Mouse (Mus musculus) CH12.LX (cell line): ENCODE results near the gene Scrn1. TPM values are rescaled to one million over a fixed set of nuclear protein-coding genes. Genes with fewer than 3 reads are reported as not detected.

Source experiments
- DNase-seq: peaks from one replicate; pipeline ENCODE4 v3.0.0-alpha.2; 2013; ENCODE audit errors: extremely low read depth
- H3K27ac ChIP-seq: 2 replicates; pipeline ENCODE4 v1.5.1; 2012; ENCODE audit warnings: low read depth, mild to moderate bottlenecking, control low read depth, moderate library complexity; ENCODE audit not compliant: insufficient read depth
- H3K27me3 ChIP-seq: replicated peaks from 2 replicates; pipeline ENCODE3; 2012; ENCODE audit warnings: inconsistent platforms
- H3K36me3 ChIP-seq, 2 experiments: replicated peaks in 1 of 2; 2 replicates each; pipeline versions ENCODE3 to v1.6.1; 2012; ENCODE audit warnings: inconsistent platforms in 1 of 2, low read length in 1 of 2, mild to moderate bottlenecking in 1 of 2, mixed read lengths in 1 of 2, moderate library complexity in 1 of 2; ENCODE audit not compliant: control insufficient read depth in 1 of 2, insufficient read depth in 1 of 2
- H3K4me1 ChIP-seq, 2 experiments: 2 replicates each; pipeline ENCODE4 v1.6.1; 2012; ENCODE audit warnings: inconsistent platforms in 1 of 2, moderate library complexity in 1 of 2; ENCODE audit not compliant: insufficient read depth in 2 of 2, control insufficient read depth in 1 of 2
- H3K4me2 ChIP-seq: 2 replicates; pipeline ENCODE4 v1.6.1; 2012; ENCODE audit warnings: low read depth, mild to moderate bottlenecking, control low read depth; ENCODE audit not compliant: poor library complexity, insufficient read depth, severe bottlenecking
- H3K4me3 ChIP-seq, 3 experiments: fragments of 150-350 bp in 1 of 3; sonication (generic) in 1 of 3; replicated peaks in 1 of 3; 2 replicates each; pipeline versions ENCODE3 to v1.5.1; 2011 to 2012; ENCODE audit warnings: low read depth in 2 of 3, low read length in 2 of 3, mild to moderate bottlenecking in 2 of 3, moderate library complexity in 2 of 3, control low read depth in 1 of 3, improper control_type of control experiment in 1 of 3, inconsistent platforms in 1 of 3, mixed read lengths in 1 of 3; ENCODE audit not compliant: poor library complexity in 1 of 3
- H3K79me2 ChIP-seq: replicated peaks from 2 replicates; pipeline ENCODE4 v1.6.1; 2012; ENCODE audit warnings: mild to moderate bottlenecking, moderate library complexity; ENCODE audit not compliant: control insufficient read depth, poor library complexity, insufficient read depth, severe bottlenecking; ENCODE audit errors: extremely low read depth
- H3K9ac ChIP-seq: 2 replicates; pipeline ENCODE4 v1.6.1; 2012; ENCODE audit warnings: low read depth, mild to moderate bottlenecking, control low read depth, moderate library complexity; ENCODE audit not compliant: insufficient read depth
- H3K9me3 ChIP-seq: replicated peaks from 2 replicates; pipeline ENCODE3; 2012; ENCODE audit warnings: low read length, inconsistent platforms, mixed read lengths
- CHD1 ChIP-seq: IDR thresholded peaks from 2 replicates; pipeline ENCODE4 v1.6.1; 2012; ENCODE audit warnings: low read depth, low read length, improper control_type of control experiment, inconsistent platforms
- CTCF ChIP-seq, 2 experiments: IDR thresholded peaks in 1 of 2; conservative IDR thresholded peaks in 1 of 2; 2 replicates each; pipeline ENCODE4 v1.5.1; 2011 to 2012; ENCODE audit warnings: low read depth in 2 of 2, low read length in 2 of 2, improper control_type of control experiment in 1 of 2, inconsistent platforms in 1 of 2, mild to moderate bottlenecking in 1 of 2, moderate library complexity in 1 of 2
- ETS1 ChIP-seq: conservative IDR thresholded peaks from 2 replicates; pipeline ENCODE4 v1.6.1; 2012; ENCODE audit warnings: low read depth, mild to moderate bottlenecking, inconsistent platforms, low read length, improper control_type of control experiment, moderate library complexity
- JUN ChIP-seq: IDR thresholded peaks from 2 replicates; pipeline ENCODE4 v1.6.1; 2011; ENCODE audit warnings: low read depth, mild to moderate bottlenecking, low read length, improper control_type of control experiment, moderate library complexity; ENCODE audit not compliant: insufficient read depth
- JUND ChIP-seq: conservative IDR thresholded peaks from 2 replicates; pipeline ENCODE4 v1.6.1; 2011; ENCODE audit warnings: low read depth, low read length, improper control_type of control experiment
- KAT2A ChIP-seq: IDR thresholded peaks from 2 replicates; pipeline ENCODE4 v1.6.1; 2012; ENCODE audit warnings: low read length, improper control_type of control experiment, inconsistent platforms; ENCODE audit not compliant: insufficient replicate concordance
- MAFK ChIP-seq: IDR thresholded peaks from 2 replicates; pipeline ENCODE4 v1.6.1; 2011; ENCODE audit warnings: low read length, improper control_type of control experiment; ENCODE audit not compliant: insufficient replicate concordance
- MAZ ChIP-seq: IDR thresholded peaks from 2 replicates; pipeline ENCODE4 v1.6.1; 2012; ENCODE audit warnings: low read depth, mild to moderate bottlenecking, inconsistent platforms, low read length, improper control_type of control experiment, moderate library complexity
- PAX5 ChIP-seq: IDR thresholded peaks from 2 replicates; pipeline ENCODE4 v1.6.1; 2012; ENCODE audit warnings: low read length, inconsistent platforms, mixed read lengths
- SMC3 ChIP-seq: IDR thresholded peaks from 2 replicates; pipeline ENCODE4 v1.6.1; 2011; ENCODE audit warnings: low read depth, low read length, improper control_type of control experiment
- UBTF ChIP-seq: IDR thresholded peaks from 2 replicates; pipeline ENCODE4 v1.6.1; 2012; ENCODE audit warnings: low read depth, mild to moderate bottlenecking, inconsistent platforms, low read length, improper control_type of control experiment, moderate library complexity
- ZKSCAN1 ChIP-seq: IDR thresholded peaks from 2 replicates; pipeline ENCODE4 v1.6.1; 2012; ENCODE audit warnings: low read depth, inconsistent platforms, low read length, improper control_type of control experiment, borderline replicate concordance
- ZNF384 ChIP-seq: IDR thresholded peaks from 2 replicates; pipeline ENCODE4 v1.6.1; 2012; ENCODE audit warnings: low read depth, low read length, improper control_type of control experiment, inconsistent platforms
- dilution Hi-C: fragments of 300-500 bp; cut with MboI; formaldehyde crosslinking; loops from 2 replicates; pipeline ENCODE4 v1.14.3; 2020; ENCODE audit warnings: low sequenced_read_pairs; ENCODE audit not compliant: extremely low pct_unique_long_range_greater_than_20kb, extremely low pct_ligation_motif_present
- in situ Hi-C: fragments of 300-500 bp; cut with MboI; formaldehyde crosslinking; loops from 3 replicates; pipeline ENCODE4 v1.14.3; 2019; ENCODE audit warnings: low sequenced_read_pairs, low pct_ligation_motif_present, low pct_unique_long_range_greater_than_20kb, mixed read lengths
- polyA plus RNA-seq: library from polyadenylated mRNA; unstranded; fragments of >175 nt; gene quantifications from 2 replicates; pipeline ENCODE4 v1.2.1, GENCODE M21; 2012; ENCODE audit warnings: low read depth; ENCODE audit not compliant: insufficient read length
- total RNA-seq, 2 experiments: library from RNA; depleted of rRNA; stranded (reverse); fragments of 300-350 nt in 1 of 2; fragments of >200 nt in 1 of 2; gene quantifications; 2 replicates each; pipeline ENCODE4 v1.2.3; 2012 to 2014

Scrn1 gene
- total and polyA plus RNA-seq, 3 experiments: 0.04 TPM; not detected in 2

- Histone ChIP-seq H3K27ac (no peak overlapping the region), H3K4me2 (no peak overlapping the region), H3K9ac (no peak overlapping the region), H3K9me3 (no peaks in the 10 kb centered on the region), H3K79me2 (no peaks in the 10 kb centered on the region), H3K27me3 (peaks cover 1% of the 10 kb centered on the region), H3K36me3 (no peaks in the 10 kb centered on the region), H3K4me1 (peaks cover 0 to 4% of the 10 kb centered on the region in 2 experiments; a peak in 2 of 4 replicates), H3K4me3 (no peak overlapping the region)
- no peak for TF ChIP-seq JUN
- TF ChIP-seq KAT2A: no peak
- TF ChIP-seq CTCF (conservative IDR thresholded peaks at IDR 0.05 in 1 of 2, IDR thresholded peaks at IDR 0.05 in 1 of 2; ENCODE audit: low read depth in 2 of 2, low read length in 2 of 2): no peak
- no peak for TF ChIP-seq PAX5
- no peak for TF ChIP-seq ETS1
- no peak for TF ChIP-seq UBTF
- no peak for TF ChIP-seq MAZ
- no peak for TF ChIP-seq CHD1
- no peak for TF ChIP-seq SMC3
- dilution Hi-C loops: no loop called here
- DNase-seq: no peak
- in situ Hi-C loops: no loop called here
These were observed 3.5 kb upstream of the Scrn1 start for GRCm38 (mm10) chr6:54569776-54570175.

- in situ Hi-C loops (no loop called here), dilution Hi-C loops (no loop called here)
- Histone ChIP-seq H3K4me1 (peaks cover 5 to 12% of the 10 kb centered on the region in 2 experiments), H3K4me2 (no peak overlapping the region), H3K4me3 (no peak overlapping the region), H3K79me2 (no peaks in the 10 kb centered on the region), H3K27me3 (no peaks in the 10 kb centered on the region), H3K36me3 (no peaks in the 10 kb centered on the region), H3K9me3 (no peaks in the 10 kb centered on the region), H3K9ac (no peak overlapping the region), H3K27ac (no peak overlapping the region)
- TF ChIP-seq ETS1: no peak
- no peak for TF ChIP-seq ZNF384
- no peak for TF ChIP-seq MAFK
- no peak for TF ChIP-seq JUND
- no peak for DNase-seq
These were observed 244 bp upstream of the Scrn1 start for GRCm38 (mm10) chr6:54566546-54566919.

GRCm38 (mm10) chr6:54565012-54565411 lies 1.3 kb downstream of the Scrn1 start:
- no peaks in the 10 kb centered on the region for H3K36me3 ChIP-seq
- no peak for TF ChIP-seq ZKSCAN1
- DNase-seq: no peak
- no peak overlapping the region for H3K4me3 ChIP-seq
- H3K27me3 ChIP-seq: no peaks in the 10 kb centered on the region
- H3K4me1 ChIP-seq: peaks cover 5 to 12% of the 10 kb centered on the region in 2 experiments
- H3K9ac ChIP-seq: no peak overlapping the region
- no peak overlapping the region for H3K4me2 ChIP-seq
- in situ Hi-C loops: no loop called here
- no peak overlapping the region for H3K27ac ChIP-seq
- dilution Hi-C loops: no loop called here
- no peaks in the 10 kb centered on the region for H3K9me3 ChIP-seq
- no peaks in the 10 kb centered on the region for H3K79me2 ChIP-seq
